In the genomic region with DNA sequence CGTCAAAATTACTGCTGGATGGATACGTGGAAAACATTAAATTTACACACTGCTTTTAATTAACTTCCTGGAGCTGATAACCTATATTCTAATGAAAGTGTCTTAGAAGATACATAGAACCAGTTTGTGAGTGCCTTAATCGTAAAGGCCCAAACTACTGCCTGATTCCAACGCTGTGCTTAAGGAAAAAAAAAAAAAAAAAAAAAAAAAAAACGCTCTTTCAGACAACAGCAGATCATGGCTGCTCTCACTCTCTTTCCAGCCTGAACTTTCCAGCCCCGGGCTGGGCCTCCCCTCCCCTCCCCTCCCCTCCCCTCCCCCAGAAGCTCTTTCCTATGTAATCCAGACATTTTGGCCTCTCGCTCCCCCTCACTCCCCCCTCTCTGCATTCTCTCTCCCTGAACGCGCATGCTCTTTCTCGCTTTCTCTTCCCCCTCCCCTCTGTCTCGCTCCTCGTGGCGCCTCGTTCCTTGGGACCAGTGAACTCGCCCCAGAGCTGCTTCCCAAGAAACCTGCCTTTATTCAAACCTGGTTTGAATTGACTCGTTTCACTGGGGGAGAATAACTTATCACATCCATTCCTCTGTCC, we compare ENCODE assay signal across 8 mouse cellular contexts. TPM values are rescaled to one million over a fixed set of nuclear protein-coding genes. Genes with fewer than 3 reads are reported as not detected.
DNase-seq lines count a peak whose midpoint lies in the region; ATAC-seq and TF ChIP-seq lines count a peak whose summit lies in the region.

No protein-coding gene starts in this region.

- DNase-seq in left cerebral cortex, postnatal 4 days: peak; percentile 65
- no peak for DNase-seq in left cerebral cortex, postnatal 36 days (ENCODE audit: low spot score in 2 of 2)
- DNase-seq in embryonic facial prominence, embryonic 11.5 days (ENCODE audit: low spot score): peak; percentile 97
- DNase-seq in lung, postnatal 0 days (ENCODE audit: low spot score): peak; percentile 91
- no peak for DNase-seq in spleen, postnatal 4 days (ENCODE audit: low spot score in 2 of 2)
- DNase-seq in thymus, postnatal 25 days: no peak

- no peaks in the 10 kb centered on the region for H3K27me3 ChIP-seq in embryonic facial prominence, embryonic 11.5 days (ENCODE audit: control insufficient read depth, insufficient read depth, low read length)
- H3K27me3 ChIP-seq in hindbrain, embryonic 13.5 days: no peaks in the 10 kb centered on the region
- no peaks in the 10 kb centered on the region for H3K27me3 ChIP-seq in lung, postnatal 0 days (replicated peaks; ENCODE audit: insufficient read depth, low read length)
- H3K27me3 ChIP-seq in testis, adult 2 months (ENCODE audit: control insufficient read depth, insufficient read depth, low read length): no peaks in the 10 kb centered on the region

- H3K4me3 ChIP-seq in embryonic facial prominence, embryonic 11.5 days (ENCODE audit: low read depth, low read length): no peak overlapping the region
- H3K4me3 ChIP-seq in hindbrain, embryonic 13.5 days: peak overlapping the region; percentile 18; the same call in 1 of the 2 replicates
- H3K4me3 ChIP-seq in lung, postnatal 0 days (ENCODE audit: low read depth, low read length): no peak overlapping the region
- peak overlapping the region; percentile 50 for H3K4me3 ChIP-seq in testis, adult 2 months (ENCODE audit: control insufficient read depth, low read depth, low read length)

- no peaks in the 10 kb centered on the region for H3K9me3 ChIP-seq in embryonic facial prominence, embryonic 11.5 days (replicated peaks; ENCODE audit: control insufficient read depth, low read length)
- H3K9me3 ChIP-seq in hindbrain, embryonic 13.5 days: no peaks in the 10 kb centered on the region
- no peaks in the 10 kb centered on the region for H3K9me3 ChIP-seq in lung, postnatal 0 days (ENCODE audit: low read length)

- intact Hi-C loops in left cerebral cortex, postnatal 4 days (cut with DNase I): loop anchor here (2.0 kb wide), 1 partner anchor 151 kb away; no protein-coding TSS in a partner anchor
- intact Hi-C loops in left cerebral cortex, postnatal 36 days (cut with DNase I): loop anchor here (2.0 to 5.0 kb wide), 3 partner anchors 471 to 716 kb away; no protein-coding TSS in a partner anchor

- no peak overlapping the region for H3K4me2 ChIP-seq in embryonic facial prominence, embryonic 11.5 days (ENCODE audit: low read depth, low read length)
- H3K4me2 ChIP-seq in hindbrain, embryonic 13.5 days: peak overlapping the region; percentile 44
- no peak overlapping the region; the same call in 1 of the 2 replicates for H3K4me2 ChIP-seq in lung, postnatal 0 days (replicated peaks; ENCODE audit: low read depth, low read length)

- H3K36me3 ChIP-seq in embryonic facial prominence, embryonic 11.5 days (replicated peaks; ENCODE audit: control insufficient read depth, insufficient read depth, low read depth, low read length): no peaks in the 10 kb centered on the region
- no peaks in the 10 kb centered on the region for H3K36me3 ChIP-seq in hindbrain, embryonic 13.5 days
- no peaks in the 10 kb centered on the region for H3K36me3 ChIP-seq in lung, postnatal 0 days (ENCODE audit: insufficient read depth, low read length)
- H3K36me3 ChIP-seq in testis, adult 2 months (ENCODE audit: control insufficient read depth, insufficient read depth, low read length): no peaks in the 10 kb centered on the region

- H3K4me1 ChIP-seq in embryonic facial prominence, embryonic 11.5 days (ENCODE audit: control insufficient read depth, insufficient read depth, low read length): peaks cover 15% of the 10 kb centered on the region
- peaks cover 48% of the 10 kb centered on the region for H3K4me1 ChIP-seq in hindbrain, embryonic 13.5 days (replicated peaks)
- peaks cover 20% of the 10 kb centered on the region for H3K4me1 ChIP-seq in lung, postnatal 0 days (ENCODE audit: insufficient read depth, low read depth, low read length)
- peaks cover 10% of the 10 kb centered on the region for H3K4me1 ChIP-seq in testis, adult 2 months (ENCODE audit: control insufficient read depth, insufficient read depth, low read length)

- ATAC-seq in embryonic facial prominence, embryonic 11.5 days (replicated peaks; ENCODE audit: insufficient number of reproducible peaks, low FRiP score, low TSS enrichment, low read depth): peak; percentile 76
- peak; percentile 81 for ATAC-seq in hindbrain, embryonic 13.5 days (ENCODE audit: low FRiP score)
- peak; percentile 69 for ATAC-seq in lung, postnatal 0 days

- H3K27ac ChIP-seq in embryonic facial prominence, embryonic 11.5 days (replicated peaks; ENCODE audit: low read depth, low read length): peak overlapping the region; percentile 97
- H3K27ac ChIP-seq in hindbrain, embryonic 13.5 days: peak overlapping the region; percentile 86
- H3K27ac ChIP-seq in lung, postnatal 0 days (ENCODE audit: low read length): peak overlapping the region; percentile 77
- peak overlapping the region; percentile 63; the same call in 1 of the 2 replicates for H3K27ac ChIP-seq in testis, adult 2 months (ENCODE audit: control insufficient read depth, insufficient read depth, low read depth, low read length)

- 3% methylated on average over 16 of the region's 16 CpGs for WGBS in embryonic facial prominence, embryonic 11.5 days
- 6% methylated on average over 15 of the region's 16 CpGs for WGBS in hindbrain, embryonic 13.5 days
- WGBS in lung, postnatal 0 days: 12% methylated on average over 14 of the region's 16 CpGs

- TF ChIP-seq CTCF in lung, postnatal 0 days (IDR thresholded peaks at IDR 0.05): no peak
- no peak for TF ChIP-seq CTCF in testis, adult 2 months (IDR thresholded peaks at IDR 0.05; ENCODE audit: control insufficient read depth, insufficient read depth, insufficient replicate concordance, low read depth, low read length)

- H3K9ac ChIP-seq in embryonic facial prominence, embryonic 11.5 days (replicated peaks; ENCODE audit: low read length): peak overlapping the region; percentile 59
- peak overlapping the region; percentile 61 for H3K9ac ChIP-seq in hindbrain, embryonic 13.5 days
- no peak overlapping the region for H3K9ac ChIP-seq in lung, postnatal 0 days (replicated peaks; ENCODE audit: low read depth)

- no peak for TF ChIP-seq EP300 in lung, postnatal 0 days (IDR thresholded peaks at IDR 0.05)

- TF ChIP-seq POLR2A in testis, adult 2 months (IDR thresholded peaks at IDR 0.05; ENCODE audit: control insufficient read depth, low read depth, low read length): no peak

RNA-seq across cellular contexts. Expression of a gene that starts 12.7 kb away (rescaled TPM):
- 1 to 10 TPM; 3.6 to 5.6 TPM for total RNA-seq in left cerebral cortex, postnatal 4 days (2021)
- under 1 TPM; 0.49 to 0.63 TPM for total RNA-seq in left cerebral cortex, postnatal 36 days (2021)
- 103 and 119 TPM in 2 replicates for polyA plus RNA-seq in embryonic facial prominence, embryonic 11.5 days (2014; fragmentation: Nextera tagmentation; extraction: Ambion mirVana)
- polyA plus RNA-seq in hindbrain, embryonic 13.5 days (2015; fragmentation: Nextera tagmentation; extraction: Ambion mirVana): 15.4 and 15.5 TPM in 2 replicates
- 4.2 and 5.6 TPM in 2 replicates for polyA plus RNA-seq in lung, postnatal 0 days (2015; fragmentation: Nextera tagmentation; extraction: Ambion mirVana)
- polyA plus RNA-seq in testis, adult 2 months (2012; rRNA removed): 15.0 and 21.1 TPM in 2 replicates

Comparison
In these comparisons a context has a peak if more than half of its experiments do, and no peak if none do; other contexts are left out.
1. DNase-seq: peak in left cerebral cortex, postnatal 4 days (single experiment), embryonic facial prominence, embryonic 11.5 days (single experiment) and lung, postnatal 0 days (single experiment); none in left cerebral cortex, postnatal 36 days (0 of 2), spleen, postnatal 4 days (0 of 2) and thymus, postnatal 25 days (single experiment).
2. H3K4me3 ChIP-seq: peak in hindbrain, embryonic 13.5 days (single experiment) and testis, adult 2 months (single experiment); none in embryonic facial prominence, embryonic 11.5 days (single experiment) and lung, postnatal 0 days (single experiment).
3. Peak in every context shown above with its lines, with median percentiles within 50 percentile points of each other: ATAC-seq and H3K27ac ChIP-seq.